Mouse (Mus musculus) olfactory bulb, adult 2 months (tissue): ENCODE results near the gene Mkln1. TPM values are rescaled to one million over a fixed set of nuclear protein-coding genes. Genes with fewer than 3 reads are reported as not detected.

Experiments
- H3K27ac ChIP-seq: fragments of 200-500 bp; 2 replicates; pipeline ENCODE4 v1.5.1; 2012; ENCODE audit warnings: low read depth, low read length; ENCODE audit not compliant: insufficient read depth
- H3K4me1 ChIP-seq: fragments of 200-500 bp; 2 replicates; pipeline ENCODE4 v1.6.1; 2012; ENCODE audit warnings: low read length; ENCODE audit not compliant: control insufficient read depth, insufficient read depth
- H3K4me3 ChIP-seq: fragments of 200-500 bp; 2 replicates; pipeline ENCODE4 v1.5.1; 2012; ENCODE audit warnings: mild to moderate bottlenecking, low read depth, low read length, moderate library complexity; ENCODE audit not compliant: insufficient read depth
- CTCF ChIP-seq: fragments of 200-500 bp; IDR thresholded peaks from 2 replicates; pipeline ENCODE4 v1.5.1; 2012; ENCODE audit warnings: low read depth, mild to moderate bottlenecking, low read length, moderate library complexity; ENCODE audit not compliant: insufficient read depth
- POLR2A ChIP-seq: fragments of 200-500 bp; IDR thresholded peaks from 2 replicates; pipeline ENCODE4 v1.6.1; 2012; ENCODE audit warnings: mild to moderate bottlenecking, low read depth, low read length, moderate library complexity; ENCODE audit not compliant: insufficient read depth
- WGBS: fragments of 180-500 bp; shearing (Covaris S2); methylation state at CpG from one replicate; pipeline ENCODE4 v1.1.7; 2018; 5-methylcytosine and 5-hydroxymethylcytosine counted together
- polyA plus RNA-seq: library from polyadenylated mRNA; stranded (reverse); fragments of >200 nt; gene quantifications from 2 replicates; pipeline ENCODE4 v1.2.4, GENCODE M21; 2012; ENCODE audit warnings: low replicate concordance; ENCODE audit not compliant: missing spikeins, insufficient read depth, insufficient read length

Mkln1 gene
- polyA plus RNA-seq, 1 experiment: not detected

DNA sequence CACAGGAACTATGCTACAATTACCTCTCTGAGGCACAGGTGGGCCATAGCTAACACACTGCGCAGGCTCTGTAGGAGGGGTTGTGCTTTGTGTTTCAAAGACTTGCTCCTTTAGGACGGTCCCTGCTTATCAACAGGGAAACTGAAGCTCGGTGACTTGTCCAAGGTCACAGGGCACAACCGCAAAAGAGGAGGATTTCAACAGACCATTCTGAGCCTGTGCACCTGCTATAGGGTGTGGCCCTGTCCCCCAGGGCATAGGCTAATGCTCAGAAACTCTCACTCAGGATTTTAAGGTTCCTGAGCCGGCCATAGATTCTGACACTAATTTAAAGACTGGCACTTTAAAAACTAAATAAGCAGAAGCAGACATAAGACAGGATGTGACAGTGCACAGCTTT is 128.4 kb downstream of the Mkln1 start:
- no peak for TF ChIP-seq CTCF
- no peak for TF ChIP-seq POLR2A
- WGBS: 92% methylated on average over 5 of the region's 5 CpGs

DNA sequence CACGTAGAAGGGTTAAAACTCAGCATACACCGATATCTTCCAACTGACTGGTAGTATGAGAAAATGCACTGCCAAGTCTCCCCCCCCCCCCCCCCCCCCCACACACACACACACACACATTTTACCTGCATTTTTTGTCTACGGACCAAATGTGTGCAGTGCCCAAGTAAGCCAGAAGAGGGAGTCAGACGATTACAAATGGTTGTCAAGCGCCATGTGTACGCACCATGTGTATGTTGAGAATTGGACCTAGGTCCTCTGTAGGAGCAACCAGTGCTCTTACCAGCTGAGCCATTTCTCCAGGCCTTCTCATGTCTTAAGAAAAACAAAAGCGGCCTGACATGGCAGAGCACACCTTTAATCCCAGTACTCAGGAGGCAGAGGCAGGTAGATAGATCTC is 129.4 kb downstream of the Mkln1 start:
- no peak overlapping the region for H3K4me3 ChIP-seq
- 82% methylated on average over 7 of the region's 7 CpGs for WGBS
- no peak for TF ChIP-seq POLR2A
- no peak for TF ChIP-seq CTCF

More for the DNA sequence above, 128.4 kb downstream of the Mkln1 start:
- H3K27ac ChIP-seq: no peak overlapping the region
- peaks cover 15% of the 10 kb centered on the region for H3K4me1 ChIP-seq
- no peak overlapping the region for H3K4me3 ChIP-seq

DNA sequence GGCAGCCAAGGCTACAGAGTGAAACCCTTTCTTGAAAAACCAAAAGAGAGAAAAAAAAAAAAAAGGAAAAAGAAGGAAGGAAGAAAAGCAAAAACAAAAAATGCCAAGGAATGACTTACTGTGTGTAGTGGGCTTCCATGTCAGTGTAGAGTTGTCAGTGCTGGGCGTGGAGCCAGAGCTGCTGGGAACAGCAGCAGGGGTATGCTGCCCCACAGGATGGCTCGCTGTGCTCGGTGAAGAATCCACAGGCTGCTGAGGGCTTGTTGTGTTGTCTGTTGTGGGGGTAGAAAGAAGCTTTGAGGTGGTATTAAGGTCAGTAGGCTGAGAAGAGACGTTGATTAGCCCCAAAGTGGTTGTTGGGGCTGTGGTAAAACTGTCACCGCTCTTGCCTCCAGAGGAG is 129.8 kb downstream of the Mkln1 start:
- no peak for TF ChIP-seq CTCF
- WGBS: 81% methylated on average over 5 of the region's 5 CpGs
- Histone ChIP-seq H3K4me3 (no peak overlapping the region), H3K27ac (no peak overlapping the region), H3K4me1 (peaks cover 6% of the 10 kb centered on the region; the same call in 1 of the 2 replicates)

More for the DNA sequence above, 129.4 kb downstream of the Mkln1 start:
- no peak overlapping the region for H3K27ac ChIP-seq
- H3K4me1 ChIP-seq: peaks cover 9% of the 10 kb centered on the region

DNA sequence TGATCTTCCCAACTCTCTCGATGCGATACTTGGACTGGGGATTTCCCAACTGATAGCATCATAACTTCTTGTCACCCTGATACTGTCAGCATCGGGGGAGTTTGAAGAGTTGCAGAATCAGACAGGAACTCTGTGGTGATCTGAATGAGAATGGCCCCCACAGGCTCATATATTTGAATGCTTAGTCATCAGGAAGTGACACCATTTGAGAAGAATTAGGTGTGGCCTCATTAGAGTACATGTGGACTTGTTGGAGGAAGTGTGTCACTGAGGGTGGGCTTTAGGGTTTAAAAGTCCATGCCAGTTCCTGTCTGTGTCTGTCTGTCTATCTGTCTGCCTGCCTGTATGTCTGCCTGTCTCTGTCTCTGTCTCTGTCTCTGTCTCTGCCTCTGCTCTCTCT is 133.3 kb downstream of the Mkln1 start:
- Histone ChIP-seq H3K27ac (no peak overlapping the region), H3K4me3 (no peak overlapping the region), H3K4me1 (no peaks in the 10 kb centered on the region)
- TF ChIP-seq POLR2A: no peak
- no peak for TF ChIP-seq CTCF
- 87% methylated on average over 3 of the region's 3 CpGs for WGBS

DNA sequence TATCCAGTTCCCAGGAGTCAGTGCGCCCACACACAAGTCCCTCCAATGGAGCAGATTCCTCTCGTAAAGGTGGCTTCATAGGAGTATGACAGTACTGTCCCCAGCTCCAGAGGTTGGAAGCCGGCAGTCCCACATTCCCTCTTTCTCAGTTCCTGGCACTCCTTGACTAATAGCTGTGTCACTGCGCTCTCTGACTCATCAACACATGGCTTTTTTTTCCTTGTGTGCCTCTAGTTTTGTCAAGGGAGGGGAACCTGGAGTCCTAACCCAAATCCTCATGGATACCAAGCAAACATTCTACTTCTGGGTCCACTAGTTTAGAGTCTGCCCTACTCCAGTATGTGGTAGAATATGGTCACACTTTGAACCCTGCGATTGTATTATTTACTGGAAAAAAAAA is 136.2 kb downstream of the Mkln1 start:
- Histone ChIP-seq H3K4me1 (no peaks in the 10 kb centered on the region), H3K4me3 (no peak overlapping the region), H3K27ac (no peak overlapping the region)
- TF ChIP-seq POLR2A (no peak), CTCF (no peak)
- WGBS: 78% methylated on average over 5 of the region's 5 CpGs

DNA sequence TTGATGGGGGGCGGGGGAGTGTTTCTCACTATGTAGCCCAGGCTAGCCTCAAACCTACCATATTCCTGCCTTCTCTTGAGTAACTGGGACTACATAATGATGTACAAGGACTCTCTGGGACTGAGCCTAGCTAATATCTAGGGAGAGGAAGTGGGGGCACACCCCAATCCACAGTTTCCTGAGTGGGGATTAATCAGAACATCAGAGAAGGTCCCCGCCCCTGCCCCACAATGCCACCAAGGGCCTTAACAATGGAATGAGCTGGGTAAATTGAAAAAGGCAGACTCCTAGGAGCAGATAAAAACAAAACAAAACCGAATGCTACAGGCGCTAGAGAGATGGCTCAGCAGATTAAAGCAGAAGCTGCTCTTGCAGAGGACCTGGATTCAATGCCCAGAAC is 138.7 kb downstream of the Mkln1 start:
- TF ChIP-seq POLR2A: no peak
- TF ChIP-seq CTCF: no peak
- 75% methylated on average over 4 of the region's 4 CpGs for WGBS
- no peak overlapping the region for H3K27ac ChIP-seq
- no peaks in the 10 kb centered on the region for H3K4me1 ChIP-seq
- H3K4me3 ChIP-seq: no peak overlapping the region

DNA sequence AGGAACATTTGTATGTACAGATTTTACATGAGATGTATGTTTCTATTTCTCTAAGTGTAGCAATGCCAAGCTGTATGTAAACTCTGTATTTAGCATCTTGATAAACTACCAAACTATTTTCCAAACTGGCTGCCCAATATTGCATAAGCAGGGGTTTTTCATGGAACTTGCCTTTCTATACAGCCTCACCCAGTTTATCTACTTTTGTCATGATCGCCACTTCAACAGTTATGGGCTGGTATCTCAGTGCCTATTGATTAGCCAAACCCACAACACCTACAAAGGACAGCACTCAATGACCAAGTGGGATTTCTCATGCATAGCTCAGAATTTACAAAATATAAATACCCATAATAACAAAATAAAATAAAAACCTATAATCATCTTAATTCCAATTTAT is 139.6 kb downstream of the Mkln1 start:
- Histone ChIP-seq H3K4me3 (no peak overlapping the region), H3K27ac (no peak overlapping the region), H3K4me1 (peaks cover 3% of the 10 kb centered on the region)
- 98% methylated on average over 1 of the region's 1 CpGs for WGBS
- no peak for TF ChIP-seq CTCF
- no peak for TF ChIP-seq POLR2A

DNA sequence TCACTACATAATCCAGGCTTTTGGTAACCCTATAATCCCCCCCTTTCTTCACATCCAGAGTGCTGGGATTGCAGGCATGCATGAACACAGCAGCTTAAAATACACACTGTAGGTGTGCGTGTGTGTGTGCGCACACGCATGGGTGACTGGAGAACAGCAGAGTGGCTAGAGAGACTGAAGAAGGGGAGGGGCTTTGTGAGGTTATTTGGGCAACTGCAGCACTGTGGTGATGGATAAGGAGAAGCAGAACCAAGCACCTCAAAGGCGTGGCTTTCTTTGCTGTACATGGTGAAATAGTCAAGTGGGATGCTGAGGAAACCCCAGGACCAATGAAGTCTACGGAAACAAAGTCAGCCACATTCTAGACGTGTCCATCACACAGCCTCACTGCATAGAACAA is 141.5 kb downstream of the Mkln1 start:
- TF ChIP-seq POLR2A: no peak
- TF ChIP-seq CTCF: no peak
- Histone ChIP-seq H3K4me1 (peaks cover 6% of the 10 kb centered on the region), H3K27ac (no peak overlapping the region), H3K4me3 (no peak overlapping the region)
- 95% methylated on average over 6 of the region's 6 CpGs for WGBS

DNA sequence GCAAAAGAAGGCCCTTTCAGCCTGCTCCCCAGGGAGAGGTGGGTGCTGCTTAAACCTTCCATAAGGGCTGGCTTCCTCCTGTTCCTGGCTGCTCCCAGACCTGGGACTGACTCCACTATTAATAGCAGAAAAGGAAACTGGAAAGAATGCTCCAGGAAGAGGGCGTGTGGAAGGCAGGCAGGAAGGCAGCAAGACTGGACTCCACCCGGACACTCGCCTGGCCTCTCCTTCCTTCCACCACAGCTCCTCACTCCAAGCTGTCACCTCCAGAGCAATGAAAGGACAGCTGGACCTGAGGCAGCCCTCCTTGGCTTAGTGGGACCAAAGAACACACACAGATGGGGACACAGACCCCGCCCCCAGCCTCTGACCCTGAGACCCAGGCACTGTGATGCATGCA is 145.8 kb downstream of the Mkln1 start:
- WGBS: 85% methylated on average over 4 of the region's 4 CpGs

DNA sequence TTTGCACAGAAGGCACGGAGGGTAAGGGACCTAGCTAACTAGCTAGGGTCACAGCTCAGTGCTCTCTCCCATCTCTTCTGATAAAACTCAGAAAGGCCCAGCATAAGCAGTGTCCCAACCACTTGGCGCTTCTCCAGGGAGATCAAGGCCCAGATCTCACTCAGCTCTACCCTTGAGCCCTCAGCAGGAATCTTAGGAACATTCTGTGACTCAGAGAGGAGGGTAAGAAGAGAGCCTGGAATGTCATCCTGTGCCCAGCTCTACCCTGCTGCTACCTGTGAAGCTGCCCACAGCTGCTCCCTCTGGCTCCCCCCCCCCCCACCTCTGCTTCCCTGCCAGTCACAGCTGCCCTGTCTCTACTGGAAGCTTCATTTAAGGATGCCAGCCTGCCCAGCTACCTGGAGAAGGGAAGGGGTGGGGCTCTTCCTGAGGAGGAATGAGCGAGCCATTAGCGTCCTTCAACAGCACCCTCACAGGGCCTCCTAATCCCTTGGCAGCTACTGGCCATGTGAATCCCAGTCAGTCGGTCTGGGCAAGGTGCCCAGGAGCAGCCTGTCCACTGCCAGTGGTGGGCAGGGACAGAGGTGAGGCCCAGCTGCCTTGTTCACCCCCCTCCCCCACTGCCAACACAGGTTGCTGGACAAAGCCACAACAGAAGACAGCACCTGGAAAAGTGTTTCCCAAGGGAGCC is 151.0 kb downstream of the Mkln1 start:
- no peak overlapping the region for H3K27ac ChIP-seq
- 69% methylated on average over 5 of the region's 5 CpGs for WGBS
- peaks cover 5% of the 10 kb centered on the region for H3K4me1 ChIP-seq
- no peak overlapping the region for H3K4me3 ChIP-seq
- TF ChIP-seq POLR2A (no peak), CTCF (no peak)

More for the DNA sequence above, 145.8 kb downstream of the Mkln1 start:
- TF ChIP-seq POLR2A (no peak), CTCF (no peak)
- H3K27ac ChIP-seq: no peak overlapping the region
- H3K4me3 ChIP-seq: no peak overlapping the region
- peaks cover 6% of the 10 kb centered on the region for H3K4me1 ChIP-seq
